Mouse (Mus musculus) C2C12 (cell line): ENCODE measurements around the gene Trim44.

ENCODE experiments used
- CEBPB ChIP-seq: IDR thresholded peaks from one replicate; pipeline ENCODE4 v1.6.1; 2011; ENCODE audit warnings: low read depth, mild to moderate bottlenecking, control low read depth, moderate library complexity
- CTCF ChIP-seq: IDR thresholded peaks from one replicate; pipeline ENCODE4 v1.5.1; 2011; ENCODE audit not compliant: control insufficient read depth, insufficient read depth, insufficient read length
- FOSL1 ChIP-seq: IDR thresholded peaks from one replicate; pipeline ENCODE4 v1.8.0; 2011; ENCODE audit warnings: mild to moderate bottlenecking, low read length; ENCODE audit not compliant: poor library complexity, insufficient read depth, severe bottlenecking
- MAX ChIP-seq: IDR thresholded peaks from one replicate; pipeline ENCODE4 v1.6.1; 2011; ENCODE audit warnings: mild to moderate bottlenecking, control low read depth
- MYOD1 ChIP-seq: IDR thresholded peaks from one replicate; pipeline ENCODE4 v1.6.1; 2011; ENCODE audit warnings: low read depth; ENCODE audit not compliant: control insufficient read depth, insufficient read length
- MYOG ChIP-seq: IDR thresholded peaks from one replicate; pipeline ENCODE4 v1.6.1; 2011; ENCODE audit not compliant: control insufficient read depth, insufficient read length; ENCODE audit errors: extremely low read depth
- USF1 ChIP-seq: IDR thresholded peaks from one replicate; pipeline ENCODE4 v1.6.1; 2011; ENCODE audit warnings: low read depth, mild to moderate bottlenecking, control low read depth, moderate library complexity

DNA sequence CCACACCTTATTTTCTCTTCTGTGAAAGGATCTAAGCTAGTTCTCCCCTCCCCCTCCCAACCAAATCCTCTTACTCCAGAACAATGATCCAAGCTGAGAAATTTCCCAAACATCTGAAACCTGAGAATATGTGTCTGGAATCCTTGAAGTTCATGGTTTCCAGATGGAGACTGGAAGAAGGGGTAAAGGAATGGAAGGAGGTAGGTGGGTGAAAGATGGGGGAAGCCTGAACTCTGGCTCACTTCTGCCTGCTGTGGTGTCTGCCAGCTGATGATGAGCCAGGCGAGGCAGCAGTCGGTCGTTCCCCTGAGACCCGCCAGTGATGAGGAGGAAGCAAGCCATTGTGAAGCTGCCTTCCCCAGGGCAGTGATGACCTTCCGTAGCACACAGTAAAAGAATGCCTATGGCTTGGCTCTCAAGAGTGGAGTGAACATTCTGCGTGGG lies 112.8 kb downstream of the Trim44 start:
- TF ChIP-seq CTCF, result no peak
- no peak for TF ChIP-seq CEBPB
- TF ChIP-seq MYOD1, result no peak
- TF ChIP-seq MAX, result no peak
- TF ChIP-seq USF1, result no peak
- TF ChIP-seq MYOG, result no peak
- no peak for TF ChIP-seq FOSL1
